Mouse (Mus musculus) v-Abl transformed pro-B cells (cell line): Measurements from ENCODE around the gene Aldh9a1.

ENCODE experiments used
- in situ Hi-C, 2 experiments: fragments of 400-800 bp; cut with MboI; formaldehyde crosslinking; loops; one replicate each; pipeline ENCODE4 v1.15.1; 2025; ENCODE audit not compliant: unreplicated experiment in 2 of 2

The Aldh9a1 gene

DNA sequence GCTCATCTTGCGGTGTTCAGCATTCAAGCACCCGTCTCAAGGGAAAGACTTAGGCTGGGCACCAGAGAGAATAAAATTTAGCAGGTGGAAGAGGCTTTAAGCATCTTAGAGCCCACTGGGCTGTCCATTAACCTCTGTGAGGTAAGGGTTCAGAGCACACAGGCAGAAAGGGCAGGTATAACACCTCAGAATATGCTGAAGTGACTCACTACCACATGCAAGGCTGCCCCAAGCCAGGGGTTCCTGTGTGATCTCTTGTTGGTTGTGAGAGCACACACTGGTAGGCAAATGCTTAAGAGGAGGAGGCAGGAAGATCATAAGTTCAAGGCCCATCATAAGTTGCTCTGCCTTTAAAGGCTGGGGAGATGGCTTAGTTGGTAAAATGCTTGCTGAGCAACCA, 30.4 kb downstream of the Aldh9a1 start:
- in situ Hi-C loops = loop anchor here (25.0 kb wide), 2 partner anchors 993 to 1218 kb away; partner anchors contain the start of gene Tada1 (in 1 of the 2)

DNA sequence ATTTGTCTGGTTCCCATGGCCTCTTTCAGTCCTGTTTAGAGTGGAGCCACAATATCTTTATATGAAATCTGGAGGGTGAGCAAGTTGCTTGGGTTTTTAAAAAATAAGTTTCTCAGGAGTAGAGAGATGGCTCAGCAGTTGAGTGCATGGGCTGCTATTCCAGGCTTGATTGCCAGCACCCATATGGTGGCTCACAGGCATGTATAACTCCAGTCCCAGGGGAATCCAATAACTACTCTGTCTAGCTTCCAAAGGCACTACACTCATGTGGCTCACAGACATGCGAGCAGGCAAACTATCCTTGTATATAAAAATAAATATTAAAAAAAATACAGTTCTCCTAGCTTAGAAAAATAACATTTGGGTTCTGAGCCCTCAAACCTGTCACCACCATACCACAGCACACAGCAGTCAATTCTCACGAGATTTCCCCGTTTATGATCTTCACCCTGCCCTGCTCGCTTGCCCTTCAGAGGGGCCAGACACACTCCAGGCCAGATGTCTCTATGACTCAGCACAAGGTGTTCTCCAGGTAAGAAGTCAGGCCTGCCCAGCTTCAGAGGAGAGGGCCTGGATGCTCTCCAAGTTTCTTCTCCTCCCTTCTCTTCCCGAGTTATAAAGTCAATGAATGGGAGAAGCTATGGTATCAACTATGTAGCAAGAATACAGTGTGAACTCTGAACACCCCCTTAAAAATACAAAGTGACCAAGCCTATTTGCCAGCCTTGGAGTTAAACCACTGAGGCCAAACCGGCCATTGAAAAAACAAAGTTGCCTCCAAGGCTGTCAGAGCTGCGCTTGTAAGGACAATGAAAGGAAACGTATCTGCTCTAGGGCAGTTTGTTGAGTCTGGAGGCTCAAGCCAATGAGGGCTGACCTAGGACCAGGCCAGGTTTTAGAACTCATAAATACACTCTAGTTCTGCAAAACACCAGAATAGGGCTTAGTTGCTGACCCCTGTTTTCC, 31.5 kb downstream of the Aldh9a1 start:
- in situ Hi-C loops = loop anchor here (25.0 kb wide), 2 partner anchors 994 to 1219 kb away; partner anchors contain the start of gene Tada1 (in 1 of the 2)

DNA sequence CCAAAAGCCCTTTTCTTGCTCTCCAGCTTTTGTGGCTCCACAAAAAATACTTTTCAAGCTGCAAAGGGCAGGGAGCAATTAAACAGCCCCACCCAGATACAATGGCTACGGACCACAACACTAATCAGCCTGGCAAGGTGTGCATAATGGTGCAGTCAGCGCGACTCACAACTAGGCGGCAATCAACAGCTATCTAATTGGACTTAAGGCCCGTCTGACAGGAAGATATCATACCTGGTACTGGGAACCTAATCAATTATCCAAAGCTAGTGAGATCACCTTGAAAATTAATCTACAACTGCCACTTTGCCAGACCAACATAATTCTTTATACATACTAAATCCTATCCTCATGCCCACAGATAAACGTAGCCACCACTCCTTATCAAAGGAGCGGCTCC, 32.5 kb downstream of the Aldh9a1 start:
- in situ Hi-C loops = loop anchor here (25.0 kb wide), 2 partner anchors 995 to 1220 kb away; partner anchors contain the start of gene Tada1 (in 1 of the 2)

DNA sequence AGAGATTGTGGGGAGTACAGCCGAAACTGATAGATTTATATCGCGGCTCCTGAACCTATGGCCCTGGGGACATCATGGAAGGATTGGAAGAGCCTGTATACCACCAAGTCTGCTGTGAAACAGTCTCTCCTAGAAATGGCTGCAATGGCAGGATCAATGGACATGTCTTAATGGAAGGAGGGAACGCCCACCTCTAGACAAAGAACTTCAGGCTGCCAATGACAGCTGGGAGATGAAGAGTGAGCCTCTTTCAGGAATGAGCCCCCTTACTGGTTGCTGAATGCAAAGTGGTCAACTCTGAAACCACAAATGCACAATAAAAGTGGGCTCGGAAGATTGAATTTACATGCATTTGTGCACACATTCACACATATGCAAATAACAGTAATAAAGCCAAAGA, 33.0 kb downstream of the Aldh9a1 start:
- in situ Hi-C loops = loop anchor here (25.0 kb wide), 2 partner anchors 995 to 1220 kb away; partner anchors contain the start of gene Tada1 (in 1 of the 2)

DNA sequence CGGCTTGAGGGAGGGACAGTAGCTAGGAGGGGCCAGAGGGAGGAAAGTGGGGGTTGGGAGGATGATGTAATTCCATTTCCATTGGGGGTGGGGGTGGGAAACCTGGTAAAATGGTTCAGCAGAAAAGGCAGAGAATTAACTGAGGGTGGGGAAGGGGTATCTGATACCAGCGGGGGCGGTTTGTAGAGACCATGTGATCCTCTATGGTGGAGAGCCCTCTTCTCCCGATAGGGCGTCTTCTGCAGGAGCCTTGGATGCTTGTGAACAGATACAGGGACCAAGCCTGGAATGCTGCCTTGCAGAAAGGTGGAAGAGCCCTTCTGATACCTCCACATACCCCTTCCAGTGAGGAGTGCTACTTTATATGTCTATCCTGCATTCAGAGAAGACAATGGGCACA, 33.4 kb downstream of the Aldh9a1 start:
- in situ Hi-C loops = loop anchor here (25.0 kb wide), 2 partner anchors 996 to 1221 kb away; partner anchors contain the start of gene Tada1 (in 1 of the 2)

DNA sequence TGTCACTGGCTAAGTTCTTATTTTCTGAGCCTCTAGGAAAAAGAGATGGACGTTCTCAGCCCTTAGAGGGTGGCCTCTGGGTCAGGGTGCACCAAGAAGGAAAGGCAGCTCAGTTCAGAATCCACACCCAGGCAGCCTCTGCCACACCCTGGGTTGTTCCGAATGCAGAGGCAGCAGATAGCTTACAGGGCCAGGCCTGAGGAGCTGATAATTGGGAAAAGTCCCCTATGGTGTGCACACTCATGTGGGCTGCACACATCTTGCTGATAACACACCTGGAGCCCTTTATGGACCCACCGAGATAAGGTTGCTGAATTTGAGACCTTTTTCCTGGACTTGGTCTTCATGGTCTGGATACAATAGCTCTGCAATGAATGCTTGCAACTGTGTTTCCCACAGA, 34.4 kb downstream of the Aldh9a1 start:
- in situ Hi-C loops = loop anchor here (25.0 kb wide), 2 partner anchors 997 to 1222 kb away; partner anchors contain the start of gene Tada1 (in 1 of the 2)

DNA sequence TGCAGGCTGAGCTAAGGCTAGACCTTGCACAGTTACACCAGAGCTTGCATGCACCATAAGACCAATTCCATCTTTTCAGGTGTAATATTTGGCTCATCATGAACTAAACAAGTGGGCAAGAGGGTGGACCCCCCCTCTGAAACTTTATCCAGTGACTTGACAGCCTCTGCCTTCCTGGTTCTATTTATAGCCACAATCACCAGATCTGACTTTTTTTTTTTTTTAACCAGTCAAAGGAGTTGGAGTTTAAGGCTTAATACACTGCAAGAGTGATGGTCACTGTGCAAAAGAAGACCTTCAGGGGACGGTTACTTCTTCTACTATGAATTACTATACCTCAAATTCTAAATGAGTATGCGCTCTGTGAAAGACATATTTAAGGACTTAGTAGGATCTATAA, 35.4 kb downstream of the Aldh9a1 start:
- in situ Hi-C loops = loop anchor here (25.0 kb wide), 2 partner anchors 998 to 1223 kb away; partner anchors contain the start of gene Tada1 (in 1 of the 2)

DNA sequence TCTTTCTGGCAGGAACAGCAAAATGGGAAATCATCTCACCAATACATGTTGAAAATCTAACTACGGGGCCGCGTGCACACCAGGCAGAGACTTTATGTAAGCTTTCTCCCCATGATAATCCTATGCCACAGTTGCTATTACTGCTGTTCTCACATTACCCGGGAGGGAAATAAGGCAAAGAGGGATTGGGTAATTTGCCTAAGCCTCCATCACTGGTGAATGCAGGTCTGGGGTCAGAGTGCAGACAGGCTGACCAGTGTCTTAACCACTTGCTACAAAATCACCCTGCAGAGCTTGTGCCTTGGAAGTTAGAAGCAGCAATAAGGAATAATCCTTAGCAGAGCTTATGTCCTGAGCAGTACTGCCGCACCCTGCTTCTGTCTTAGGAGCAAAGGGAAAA, 35.8 kb downstream of the Aldh9a1 start:
- in situ Hi-C loops = loop anchor here (25.0 kb wide), 2 partner anchors 998 to 1223 kb away; partner anchors contain the start of gene Tada1 (in 1 of the 2)

DNA sequence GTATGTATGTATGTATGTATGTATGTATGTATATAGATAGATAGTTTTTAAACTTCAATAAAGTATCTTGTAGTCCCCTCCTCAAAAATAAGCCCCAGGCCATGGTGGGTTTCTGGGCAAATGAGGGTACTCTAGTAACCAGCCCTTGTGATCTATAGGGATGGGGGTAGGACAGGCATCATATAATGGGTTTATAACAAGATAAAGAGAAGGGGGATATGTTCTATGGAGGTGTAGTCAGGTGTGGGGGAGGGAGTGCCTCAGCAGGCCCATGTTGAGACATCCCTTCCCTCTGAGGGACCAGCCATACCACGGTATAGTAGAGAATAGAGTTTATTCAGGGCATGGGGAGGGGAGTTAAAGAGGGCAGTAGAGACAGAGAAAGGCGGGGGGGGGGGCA, 36.7 kb downstream of the Aldh9a1 start:
- in situ Hi-C loops = loop anchor here (25.0 kb wide), 2 partner anchors 999 to 1224 kb away; partner anchors contain the start of gene Tada1 (in 1 of the 2)

DNA sequence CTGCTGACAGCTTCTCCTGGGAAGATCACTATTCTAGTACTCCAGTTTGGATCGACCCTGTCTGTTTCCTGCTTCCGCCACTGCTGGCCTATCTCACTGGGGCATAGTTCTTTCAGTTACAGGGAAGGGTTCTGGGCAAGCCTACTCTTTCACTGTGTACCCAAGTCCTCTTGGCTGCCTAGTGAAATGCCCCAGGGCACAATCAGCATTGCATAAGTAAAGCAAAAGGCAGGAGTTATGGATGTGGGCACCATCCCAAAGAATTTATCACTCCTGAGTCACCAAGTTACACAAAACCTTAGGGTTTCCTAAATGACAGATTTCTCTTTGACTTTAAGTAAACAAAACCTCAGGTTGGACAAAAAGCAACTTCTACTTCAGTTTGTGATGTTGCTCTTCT, 37.5 kb downstream of the Aldh9a1 start:
- in situ Hi-C loops = loop anchor here (25.0 kb wide), 2 partner anchors 1000 to 1225 kb away; partner anchors contain the start of gene Tada1 (in 1 of the 2)

DNA sequence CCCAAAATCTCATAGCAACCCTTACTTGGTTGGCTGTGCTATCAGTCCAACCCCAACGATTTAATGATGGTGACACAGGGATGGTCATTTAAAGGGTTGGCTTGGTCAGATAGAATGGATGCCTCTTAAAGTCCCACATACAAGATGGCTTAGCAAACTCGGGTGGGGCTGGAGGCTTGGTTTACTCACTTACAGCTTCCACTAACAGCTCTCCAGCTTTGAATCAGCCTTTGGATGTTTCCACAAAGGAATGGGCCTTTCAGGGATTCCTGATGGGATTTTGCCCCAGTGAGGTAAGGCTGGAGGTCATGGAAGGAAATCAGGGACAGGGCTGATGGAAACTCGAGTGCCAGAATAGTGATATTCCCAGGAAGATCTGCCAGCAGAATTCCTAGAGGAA, 38.0 kb downstream of the Aldh9a1 start:
- in situ Hi-C loops = loop anchor here (25.0 kb wide), 2 partner anchors 1000 to 1225 kb away; partner anchors contain the start of gene Tada1 (in 1 of the 2)

DNA sequence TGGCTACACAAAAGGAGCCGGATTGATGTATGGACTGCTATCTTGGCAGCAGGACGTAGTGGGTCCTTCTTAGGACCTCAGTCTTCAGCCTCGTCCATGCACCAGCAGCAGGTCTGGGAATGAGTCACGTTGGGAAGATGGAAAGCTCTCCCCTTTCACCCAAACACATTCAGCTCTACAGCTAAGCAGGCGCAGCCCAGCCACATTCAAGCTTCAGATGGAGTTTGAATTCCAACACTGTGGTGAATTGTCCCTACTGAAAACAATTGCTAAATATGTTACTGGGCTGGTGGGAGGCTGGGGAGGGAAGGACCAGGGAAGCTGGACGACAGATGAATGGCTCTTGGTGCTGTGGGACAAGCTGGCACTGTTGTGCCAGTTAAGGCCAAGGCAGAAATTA, 38.8 kb downstream of the Aldh9a1 start:
- in situ Hi-C loops = loop anchor here (25.0 kb wide), 2 partner anchors 1001 to 1226 kb away; partner anchors contain the start of gene Tada1 (in 1 of the 2)

DNA sequence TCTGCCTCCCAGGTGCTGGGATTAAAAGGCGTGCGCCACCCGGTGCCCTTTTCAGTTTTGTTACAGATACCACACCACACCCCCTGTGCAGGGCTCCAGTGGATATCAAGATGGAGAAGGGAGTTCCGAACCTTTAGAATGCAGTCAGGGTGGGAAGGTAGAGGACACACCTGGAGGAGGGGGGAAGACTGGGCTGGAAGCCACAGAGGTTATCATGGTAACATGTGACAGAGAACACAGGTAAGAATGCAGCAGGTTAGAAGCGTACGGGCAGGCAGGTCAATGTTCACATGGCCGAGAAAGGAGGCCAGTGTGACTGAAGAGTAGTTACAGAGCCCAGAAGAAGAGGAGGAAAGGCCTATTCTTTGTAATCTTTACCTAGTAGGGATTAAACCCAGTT, 39.8 kb downstream of the Aldh9a1 start:
- in situ Hi-C loops = loop anchor here (25.0 kb wide), 2 partner anchors 1002 to 1227 kb away; partner anchors contain the start of gene Tada1 (in 1 of the 2)

DNA sequence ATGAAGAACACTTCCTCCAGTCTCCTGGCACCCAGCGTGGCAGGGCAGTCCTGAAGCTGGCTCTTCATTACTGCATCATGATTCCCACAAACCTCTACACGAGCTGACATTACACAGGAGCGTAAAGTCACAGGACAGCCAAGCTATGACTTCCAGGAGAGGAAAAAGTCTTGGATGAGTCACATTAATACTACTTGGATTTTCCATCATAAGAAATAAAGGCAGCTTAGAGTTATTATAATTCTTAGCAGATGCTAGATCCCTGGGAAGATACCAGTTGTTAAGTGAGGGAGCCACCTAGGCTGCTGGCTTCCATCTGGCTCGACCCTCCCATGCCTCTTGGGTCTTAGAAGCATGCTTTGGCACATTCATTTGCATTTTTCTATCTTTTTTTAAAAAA, 40.6 kb downstream of the Aldh9a1 start:
- in situ Hi-C loops = loop anchor here (25.0 kb wide), 2 partner anchors 1003 to 1228 kb away; partner anchors contain the start of gene Tada1 (in 1 of the 2)

DNA sequence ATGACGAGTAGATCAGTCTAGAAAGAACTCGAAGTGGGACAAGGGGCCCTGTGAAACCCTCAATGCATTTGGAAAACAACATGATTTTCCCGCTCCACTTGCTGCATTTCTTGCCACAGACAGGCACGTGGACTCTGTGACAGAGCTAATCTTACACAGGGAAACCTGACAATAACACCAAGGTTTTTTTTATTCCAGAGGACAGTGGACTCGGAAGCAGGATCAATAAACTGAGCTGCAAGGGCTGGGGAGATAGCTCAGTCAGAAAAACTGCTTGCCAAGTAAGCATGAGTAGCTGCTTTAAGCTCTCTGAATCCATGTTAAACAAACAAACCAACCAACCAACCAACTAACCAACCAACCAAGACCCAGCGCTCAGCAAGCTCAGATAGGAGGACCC, 41.5 kb downstream of the Aldh9a1 start:
- in situ Hi-C loops = loop anchor here (25.0 kb wide), 2 partner anchors 1004 to 1229 kb away; partner anchors contain the start of gene Tada1 (in 1 of the 2)

DNA sequence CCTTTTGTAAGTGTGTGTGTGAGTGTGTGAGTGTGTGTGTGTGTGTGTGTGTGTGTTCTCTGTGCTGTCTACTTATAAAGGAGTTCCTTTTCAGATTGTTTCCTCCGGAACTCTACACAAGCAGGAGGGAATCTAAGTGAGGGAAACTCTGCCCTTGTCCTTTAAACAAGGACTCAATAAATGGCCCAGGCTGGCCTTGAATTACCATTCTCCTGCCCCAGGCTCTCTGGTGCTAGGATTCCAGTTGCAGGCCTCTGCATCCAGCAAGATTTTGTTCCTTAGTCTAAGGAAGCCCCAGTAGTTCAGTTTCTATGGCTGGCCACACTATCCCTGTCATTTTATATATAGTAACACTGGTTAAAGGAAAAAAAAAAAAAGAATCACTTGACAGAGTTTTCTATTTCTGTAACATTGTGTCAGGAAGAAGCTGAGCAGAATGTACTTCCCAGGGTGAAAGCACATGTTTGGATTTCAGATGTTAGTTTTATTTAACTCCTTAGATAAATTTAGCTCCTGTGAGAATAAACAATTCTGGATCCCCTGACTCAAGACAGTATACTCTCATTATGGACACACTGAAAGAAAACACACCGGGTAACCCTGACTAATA, 42.3 kb downstream of the Aldh9a1 start:
- in situ Hi-C loops = loop anchor here (25.0 kb wide), 2 partner anchors 1005 to 1230 kb away; partner anchors contain the start of gene Tada1 (in 1 of the 2)

DNA sequence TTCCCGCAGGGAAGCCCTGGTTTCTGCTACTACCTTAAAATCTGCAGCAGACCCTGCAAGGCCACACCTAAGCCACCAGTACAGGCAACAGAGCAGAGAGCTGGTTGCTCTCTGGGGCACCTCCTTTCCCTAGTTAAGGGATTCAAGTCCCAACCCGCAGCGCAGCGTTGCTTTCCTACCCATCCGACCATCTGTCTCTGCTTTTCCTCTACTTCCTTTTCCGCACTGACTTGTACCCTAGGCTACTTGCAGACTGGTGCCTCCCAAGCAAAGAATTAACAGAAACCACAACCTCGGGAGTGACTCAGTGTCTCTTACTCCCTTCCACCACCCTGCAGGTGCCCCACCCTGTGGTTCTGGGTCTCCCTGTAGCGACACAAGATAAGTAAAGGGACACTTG, 42.9 kb downstream of the Aldh9a1 start:
- in situ Hi-C loops = loop anchor here (25.0 kb wide), 2 partner anchors 1005 to 1230 kb away; partner anchors contain the start of gene Tada1 (in 1 of the 2)

DNA sequence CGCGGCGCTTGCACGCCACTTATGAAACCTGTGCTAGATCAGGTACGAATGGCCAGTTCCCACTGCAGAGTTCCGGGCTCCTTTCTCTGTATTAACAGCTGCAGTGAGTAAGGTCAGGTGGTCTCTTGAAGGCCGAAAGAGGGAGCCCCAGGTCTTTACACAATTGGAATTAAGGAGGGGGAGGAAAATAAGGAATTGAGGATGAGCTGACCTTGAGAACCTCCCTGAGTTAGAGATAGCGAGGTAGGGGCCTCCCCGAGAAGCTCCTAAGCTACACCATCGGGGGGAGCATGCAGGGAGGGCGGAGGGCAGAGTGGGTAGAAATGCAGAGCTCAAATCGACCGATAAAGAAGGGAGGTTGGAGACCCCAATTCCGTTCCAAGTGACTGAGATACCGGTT, 43.5 kb downstream of the Aldh9a1 start:
- in situ Hi-C loops = loop anchor here (25.0 kb wide), 2 partner anchors 1006 to 1231 kb away; partner anchors contain the start of gene Tada1 (in 1 of the 2)

DNA sequence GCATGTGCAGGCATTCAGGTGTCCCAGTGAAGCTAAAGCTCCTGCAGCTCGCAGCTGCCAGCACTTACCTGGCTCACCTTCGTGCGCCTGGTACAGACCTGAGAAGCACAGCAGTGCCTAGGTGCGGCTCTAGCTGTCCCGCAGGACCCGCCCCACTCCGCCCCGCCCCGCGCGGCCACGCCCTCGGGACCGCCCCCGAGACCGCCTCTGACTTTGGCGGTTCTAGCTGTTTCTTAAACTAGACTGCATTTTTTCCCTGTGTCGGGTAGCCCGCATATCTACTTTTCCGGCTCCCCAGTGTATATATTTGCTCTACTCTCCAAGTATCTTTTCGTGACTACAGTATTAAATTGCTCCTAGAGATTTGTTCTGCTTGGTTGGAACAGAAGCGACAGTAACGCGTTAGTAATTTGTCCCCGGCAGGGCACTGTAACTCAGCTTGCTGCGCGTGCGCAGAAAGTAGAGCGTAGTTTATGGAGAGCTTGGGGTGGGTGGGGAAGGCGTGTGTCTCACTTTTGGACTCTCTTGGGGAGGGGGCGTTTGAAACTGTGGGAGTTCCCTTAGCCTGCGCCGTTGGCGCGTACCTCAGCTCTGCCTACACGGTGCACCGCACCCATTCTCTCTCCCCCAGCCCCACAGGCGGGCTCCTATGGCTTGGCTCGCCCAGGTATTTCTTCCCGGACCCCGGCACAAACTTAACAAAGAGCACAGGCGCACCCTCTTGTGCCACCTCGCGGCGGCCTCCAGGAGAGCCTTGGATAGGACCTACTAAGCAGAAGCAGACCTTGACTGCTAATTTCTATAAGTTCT, 44.1 kb downstream of the Aldh9a1 start, which contains the start of gene Mgst3:
Gene Mgst3, minus strand, starts transcription at position 159 of the 810 bp plus-strand sequence.
- in situ Hi-C loops = loop anchor here (25.0 kb wide), 2 partner anchors 1007 to 1232 kb away; partner anchors contain the start of gene Tada1 (in 1 of the 2)
